Mouse (Mus musculus): ENCODE data around the gene Nfia. TPM values are rescaled to one million over a fixed set of nuclear protein-coding genes. Genes with fewer than 3 reads are reported as not detected.

Nfia gene
- total and polyA plus RNA-seq, 3 experiments = 0.96 to 25.1 (median 1.3) TPM

DNA sequence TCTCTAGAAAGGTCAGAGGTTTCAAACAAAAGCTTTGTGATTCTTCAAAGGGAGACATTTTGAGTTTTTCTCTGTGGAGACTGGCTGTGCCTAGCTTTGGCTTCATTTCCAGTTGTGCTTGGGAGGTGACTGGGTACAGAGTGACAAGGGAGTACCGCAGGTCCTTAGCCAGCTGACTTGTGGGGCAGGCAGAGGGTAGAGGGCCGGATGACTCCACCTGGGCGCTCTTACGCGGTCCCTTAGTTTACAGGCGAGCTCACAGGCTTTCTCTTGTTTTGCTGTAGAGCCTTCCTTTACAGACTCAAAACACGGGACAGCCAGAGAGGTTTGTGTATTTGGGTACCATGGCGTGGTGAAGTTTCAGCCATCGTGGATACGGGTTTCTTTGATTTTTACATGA lies 21.4 kb downstream of the Nfia start:
- DNase-seq (ENCODE audit: low spot score) (no peak), ATAC-seq (ENCODE audit: extremely low read depth, insufficient number of reproducible peaks, low FRiP score, poor library complexity, severe bottlenecking) (no peak)
- H3K4me1 ChIP-seq (ENCODE audit: insufficient read depth, low read depth, low read length) = no peaks in the 10 kb centered on the region
- peaks cover 24% of the 10 kb centered on the region for H3K36me3 ChIP-seq (replicated peaks)
- H3K27me3 ChIP-seq (ENCODE audit: insufficient read depth, low read length) = no peaks in the 10 kb centered on the region
- H3K4me3 ChIP-seq (ENCODE audit: low read depth, low read length) = no peak overlapping the region
- no peak for TF ChIP-seq CTCF (IDR thresholded peaks at IDR 0.05; ENCODE audit: low read depth, low read length)
- TF ChIP-seq GATA1 (IDR thresholded peaks at IDR 0.05; ENCODE audit: borderline replicate concordance, low read length) = no peak
- TF ChIP-seq TAL1 (conservative IDR thresholded peaks at IDR 0.05; ENCODE audit: low read depth, low read length) = no peak
- no peak for TF ChIP-seq GATA2 (IDR thresholded peaks at IDR 0.05; ENCODE audit: borderline replicate concordance, low read depth, low read length)
- TF ChIP-seq POLR2AphosphoS5 (IDR thresholded peaks at IDR 0.05; ENCODE audit: insufficient replicate concordance, low read depth, low read length) = no peak
- peaks cover 8% of the 10 kb centered on the region for H3K9me3 ChIP-seq (replicated peaks)

GRCm38 (mm10) chr4:97794865-97795264 lies 22.3 kb downstream of the Nfia start:
- Histone ChIP-seq H3K36me3 (replicated peaks) (peaks cover 22% of the 10 kb centered on the region), H3K9me3 (replicated peaks) (peaks cover 9% of the 10 kb centered on the region), H3K27me3 (ENCODE audit: insufficient read depth, low read length) (no peaks in the 10 kb centered on the region), H3K4me1 (ENCODE audit: insufficient read depth, low read depth, low read length) (no peaks in the 10 kb centered on the region), H3K4me3 (ENCODE audit: low read depth, low read length) (no peak overlapping the region)
- ATAC-seq (ENCODE audit: extremely low read depth, insufficient number of reproducible peaks, low FRiP score, poor library complexity, severe bottlenecking) (no peak), DNase-seq (ENCODE audit: low spot score) (no peak)
- TF ChIP-seq TAL1 (conservative IDR thresholded peaks at IDR 0.05; ENCODE audit: low read depth, low read length) = no peak
- no peak for TF ChIP-seq POLR2AphosphoS5 (IDR thresholded peaks at IDR 0.05; ENCODE audit: insufficient replicate concordance, low read depth, low read length)
- no peak for TF ChIP-seq GATA2 (IDR thresholded peaks at IDR 0.05; ENCODE audit: borderline replicate concordance, low read depth, low read length)
- no peak for TF ChIP-seq GATA1 (IDR thresholded peaks at IDR 0.05; ENCODE audit: borderline replicate concordance, low read length)
- TF ChIP-seq CTCF (IDR thresholded peaks at IDR 0.05; ENCODE audit: low read depth, low read length) = no peak

DNA sequence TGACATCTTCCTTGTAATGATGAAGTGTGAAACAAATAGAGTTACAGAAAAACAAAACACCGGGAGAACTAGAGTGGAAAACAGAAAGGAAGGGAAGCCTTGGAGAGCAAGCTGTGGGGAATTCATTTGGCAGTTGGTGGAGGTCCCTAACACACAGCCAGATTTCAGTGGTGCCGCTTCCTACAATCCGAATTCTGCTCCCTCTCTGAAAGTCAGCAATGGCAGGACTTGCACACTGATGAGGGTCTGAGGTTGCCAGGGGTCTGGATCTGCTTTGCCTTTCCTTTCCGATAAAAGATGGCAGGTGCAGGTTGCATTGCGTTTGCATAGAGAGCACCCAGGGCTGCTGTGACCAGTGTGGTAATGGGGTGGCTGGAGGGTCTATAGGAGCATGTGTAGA lies 23.4 kb downstream of the Nfia start:
- H3K9me3 ChIP-seq (replicated peaks) = peaks cover 12% of the 10 kb centered on the region
- no peak for ATAC-seq (ENCODE audit: extremely low read depth, insufficient number of reproducible peaks, low FRiP score, poor library complexity, severe bottlenecking)
- TF ChIP-seq GATA2 (IDR thresholded peaks at IDR 0.05; ENCODE audit: borderline replicate concordance, low read depth, low read length) (no peak), GATA1 (IDR thresholded peaks at IDR 0.05; ENCODE audit: borderline replicate concordance, low read length) (no peak), TAL1 (conservative IDR thresholded peaks at IDR 0.05; ENCODE audit: low read depth, low read length) (no peak), POLR2AphosphoS5 (IDR thresholded peaks at IDR 0.05; ENCODE audit: insufficient replicate concordance, low read depth, low read length) (no peak), CTCF (IDR thresholded peaks at IDR 0.05; ENCODE audit: low read depth, low read length) (no peak)
- DNase-seq (ENCODE audit: low spot score) = no peak
- peaks cover 24% of the 10 kb centered on the region for H3K36me3 ChIP-seq (replicated peaks)
- no peaks in the 10 kb centered on the region for H3K4me1 ChIP-seq (ENCODE audit: insufficient read depth, low read depth, low read length)
- no peaks in the 10 kb centered on the region for H3K27me3 ChIP-seq (ENCODE audit: insufficient read depth, low read length)
- H3K4me3 ChIP-seq (ENCODE audit: low read depth, low read length) = no peak overlapping the region

GRCm38 (mm10) chr4:97796505-97796904 lies 24.0 kb downstream of the Nfia start:
- Histone ChIP-seq H3K9me3 (replicated peaks) (peaks cover 12% of the 10 kb centered on the region), H3K4me1 (ENCODE audit: insufficient read depth, low read depth, low read length) (no peaks in the 10 kb centered on the region), H3K27me3 (ENCODE audit: insufficient read depth, low read length) (no peaks in the 10 kb centered on the region), H3K36me3 (replicated peaks) (peaks cover 24% of the 10 kb centered on the region), H3K4me3 (ENCODE audit: low read depth, low read length) (no peak overlapping the region)
- ATAC-seq (ENCODE audit: extremely low read depth, insufficient number of reproducible peaks, low FRiP score, poor library complexity, severe bottlenecking) (no peak), DNase-seq (ENCODE audit: low spot score) (no peak)
- TF ChIP-seq POLR2AphosphoS5 (IDR thresholded peaks at IDR 0.05; ENCODE audit: insufficient replicate concordance, low read depth, low read length) (no peak), TAL1 (conservative IDR thresholded peaks at IDR 0.05; ENCODE audit: low read depth, low read length) (no peak), GATA2 (IDR thresholded peaks at IDR 0.05; ENCODE audit: borderline replicate concordance, low read depth, low read length) (no peak), CTCF (IDR thresholded peaks at IDR 0.05; ENCODE audit: low read depth, low read length) (no peak), GATA1 (IDR thresholded peaks at IDR 0.05; ENCODE audit: borderline replicate concordance, low read length) (no peak)

- peaks cover 11% of the 10 kb centered on the region; the same call in 1 of the 2 replicates for H3K9me3 ChIP-seq (replicated peaks)
- no peak overlapping the region for H3K4me3 ChIP-seq (ENCODE audit: low read depth, low read length)
- no peaks in the 10 kb centered on the region for H3K4me1 ChIP-seq (ENCODE audit: insufficient read depth, low read depth, low read length)
- no peaks in the 10 kb centered on the region for H3K27me3 ChIP-seq (ENCODE audit: insufficient read depth, low read length)
- DNase-seq (ENCODE audit: low spot score) = no peak
- TF ChIP-seq TAL1 (conservative IDR thresholded peaks at IDR 0.05; ENCODE audit: low read depth, low read length) (no peak), GATA2 (IDR thresholded peaks at IDR 0.05; ENCODE audit: borderline replicate concordance, low read depth, low read length) (no peak), GATA1 (IDR thresholded peaks at IDR 0.05; ENCODE audit: borderline replicate concordance, low read length) (no peak), POLR2AphosphoS5 (IDR thresholded peaks at IDR 0.05; ENCODE audit: insufficient replicate concordance, low read depth, low read length) (no peak), CTCF (IDR thresholded peaks at IDR 0.05; ENCODE audit: low read depth, low read length) (no peak)
- ATAC-seq (ENCODE audit: extremely low read depth, insufficient number of reproducible peaks, low FRiP score, poor library complexity, severe bottlenecking) = no peak
- H3K36me3 ChIP-seq (replicated peaks) = peaks cover 12% of the 10 kb centered on the region
Measured at GRCm38 (mm10) chr4:97803791-97804190, 31.3 kb downstream of the Nfia start.

DNA sequence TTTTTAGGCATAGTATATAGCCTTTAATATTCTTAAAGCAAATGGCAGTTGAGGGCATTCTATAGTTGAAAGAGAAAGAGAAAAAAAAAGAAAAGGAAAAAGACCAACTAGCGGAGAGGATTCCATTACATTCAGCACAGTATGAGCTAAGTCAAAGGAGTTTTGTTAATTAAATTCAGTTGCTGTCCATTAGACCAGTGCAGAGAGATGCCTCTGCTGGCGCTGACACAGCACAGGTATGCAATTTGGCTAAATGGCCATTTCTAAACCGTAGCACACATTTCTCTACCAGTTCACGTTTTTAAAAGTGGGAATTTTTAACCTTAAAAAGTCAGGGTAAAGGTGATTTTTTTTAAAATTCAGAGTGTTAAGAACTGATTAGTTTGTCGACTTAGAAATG lies 32.1 kb downstream of the Nfia start:
- H3K4me3 ChIP-seq (ENCODE audit: low read depth, low read length) = no peak overlapping the region
- H3K27me3 ChIP-seq (ENCODE audit: insufficient read depth, low read length) = no peaks in the 10 kb centered on the region
- no peaks in the 10 kb centered on the region for H3K4me1 ChIP-seq (ENCODE audit: insufficient read depth, low read depth, low read length)
- H3K36me3 ChIP-seq (replicated peaks) = peaks cover 12% of the 10 kb centered on the region
- no peak for DNase-seq (ENCODE audit: low spot score)
- H3K9me3 ChIP-seq (replicated peaks) = peaks cover 11% of the 10 kb centered on the region; the same call in 1 of the 2 replicates
- no peak for TF ChIP-seq GATA1 (IDR thresholded peaks at IDR 0.05; ENCODE audit: borderline replicate concordance, low read length)
- TF ChIP-seq POLR2AphosphoS5 (IDR thresholded peaks at IDR 0.05; ENCODE audit: insufficient replicate concordance, low read depth, low read length) = no peak
- TF ChIP-seq CTCF (IDR thresholded peaks at IDR 0.05; ENCODE audit: low read depth, low read length) = no peak
- TF ChIP-seq GATA2 (IDR thresholded peaks at IDR 0.05; ENCODE audit: borderline replicate concordance, low read depth, low read length) = no peak
- TF ChIP-seq TAL1 (conservative IDR thresholded peaks at IDR 0.05; ENCODE audit: low read depth, low read length) = no peak
- no peak for ATAC-seq (ENCODE audit: extremely low read depth, insufficient number of reproducible peaks, low FRiP score, poor library complexity, severe bottlenecking)

Measured in G1E (cell line).